Mouse (Mus musculus) thymus, adult 2 months (tissue): Measurements from ENCODE around the gene Filip1.

Experiments used
- CTCF ChIP-seq: fragments of 200-500 bp; IDR thresholded peaks from 2 replicates; pipeline ENCODE4 v1.5.1; 2012; ENCODE audit warnings: mild to moderate bottlenecking, control low read depth, low read length, moderate library complexity, borderline replicate concordance; ENCODE audit not compliant: control insufficient read depth, poor library complexity, insufficient read depth; ENCODE audit errors: extremely low read depth
- POLR2A ChIP-seq: fragments of 200-500 bp; IDR thresholded peaks from 2 replicates; pipeline ENCODE4 v1.6.1; 2012; ENCODE audit warnings: mild to moderate bottlenecking, low read length, control low read depth, moderate library complexity; ENCODE audit not compliant: control insufficient read depth, poor library complexity, insufficient read depth; ENCODE audit errors: extremely low read depth

DNA sequence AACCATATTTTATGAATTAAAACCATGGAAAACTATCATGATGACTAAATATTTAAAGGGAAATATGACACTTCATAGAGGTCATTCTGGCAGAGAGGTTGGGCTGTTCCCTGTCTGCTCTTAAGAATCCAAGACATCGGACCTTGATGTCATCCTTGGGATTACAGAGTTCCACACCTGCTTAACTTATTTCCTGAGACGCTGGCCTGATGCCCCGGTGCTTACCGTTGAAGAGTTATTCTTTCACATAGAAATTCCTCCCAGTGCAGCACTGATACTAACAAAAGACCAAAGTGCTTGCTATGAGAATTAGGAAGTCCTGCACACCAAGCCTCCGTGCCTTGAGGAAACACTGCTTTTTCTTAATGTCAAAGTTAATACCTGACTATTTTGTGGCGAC, 62.6 kb downstream of the Filip1 start:
- TF ChIP-seq CTCF (no peak), POLR2A (no peak)
